Mouse (Mus musculus) heart, postnatal 25 days (tissue): ENCODE data around the gene Kdm6b. TPM values are rescaled to one million over a fixed set of nuclear protein-coding genes. Genes with fewer than 3 reads are reported as not detected.

Experiments used
- total RNA-seq, 2 experiments: library from RNA; stranded (reverse); gene quantifications; 2 replicates each; pipeline ENCODE4 v1.2.3; 2021

Gene Kdm6b
- total RNA-seq, 2 experiments from 2014 or later = 25.6 to 30.3 TPM

Other genes with a start within 250 kb of the Kdm6b start
- gene Alox8, start 215.8 kb downstream of the Kdm6b start, total RNA-seq = 1 to 10 TPM; 1.6 to 1.8 TPM
- 1 to 10 TPM; 1.4 to 1.5 TPM for gene Gucy2e, start 176.6 kb downstream of the Kdm6b start, total RNA-seq
- 1 to 10 TPM; 2.6 to 5.3 TPM for gene Cntrob, start 89.9 kb downstream of the Kdm6b start, total RNA-seq
- 10 to 100 TPM; 48.0 to 53.0 TPM for gene Trappc1, start 89.7 kb downstream of the Kdm6b start, total RNA-seq
- gene Kcnab3, start 87.4 kb downstream of the Kdm6b start, total RNA-seq = under 1 TPM; 0.22 to 0.29 TPM
- gene Rnf227, start 73.2 kb downstream of the Kdm6b start, total RNA-seq = under 1 TPM; 0.16 to 0.17 TPM
- 10 to 100 TPM; 26.4 to 27.9 TPM for gene Chd3, start 44.3 kb downstream of the Kdm6b start, total RNA-seq
- gene Naa38, start 18.2 kb downstream of the Kdm6b start, total RNA-seq = 10 to 100 TPM; 97.5 to 99.2 TPM
- 10 to 100 TPM; 26.1 to 29.3 TPM for gene Cyb5d1, start 18.0 kb downstream of the Kdm6b start, total RNA-seq
- gene Tmem88, start 15.4 kb downstream of the Kdm6b start, total RNA-seq = 10 to 100 TPM; 22.5 to 23.7 TPM
- gene Dnah2, start 135.4 kb upstream of the Kdm6b start, total RNA-seq = under 1 TPM; 0.17 to 0.39 TPM
- 10 to 100 TPM; 64.1 to 71.6 TPM for gene Efnb3, start 146.5 kb upstream of the Kdm6b start, total RNA-seq
- 1 to 10 TPM; 4.6 to 6.1 TPM for gene Wrap53, start 166.6 kb upstream of the Kdm6b start, total RNA-seq
- gene Trp53, start 166.7 kb upstream of the Kdm6b start, total RNA-seq = 10 to 100 TPM; 16.9 to 17.9 TPM
- 10 to 100 TPM; 18.0 to 25.8 TPM for gene Atp1b2, start 192.3 kb upstream of the Kdm6b start, total RNA-seq
- gene Shbg, start 204.2 kb upstream of the Kdm6b start, total RNA-seq = not detected
- 1 to 10 TPM; 2.3 to 2.5 TPM for gene Sat2, start 208.3 kb upstream of the Kdm6b start, total RNA-seq
- gene Fxr2, start 219.3 kb upstream of the Kdm6b start, total RNA-seq = 10 to 100 TPM; 81.8 to 84.9 TPM
- not detected for gene Sox15, start 241.6 kb upstream of the Kdm6b start, total RNA-seq
- 10 to 100 TPM; 15.2 to 16.5 TPM for gene Mpdu1, start 249.0 kb upstream of the Kdm6b start, total RNA-seq